Mouse (Mus musculus) neutrophil, adult 83 days (primary cell): ENCODE measurements around the gene Cbr4. TPM values are rescaled to one million over a fixed set of nuclear protein-coding genes. Genes with fewer than 3 reads are reported as not detected.

Experiments
- total RNA-seq, 2 experiments: library from RNA; stranded (reverse); gene quantifications; one replicate each; pipeline ENCODE4 v1.2.4; 2023

Cbr4 gene
- 1 to 10 TPM; 3.8 to 8.1 TPM for total RNA-seq

DNA sequence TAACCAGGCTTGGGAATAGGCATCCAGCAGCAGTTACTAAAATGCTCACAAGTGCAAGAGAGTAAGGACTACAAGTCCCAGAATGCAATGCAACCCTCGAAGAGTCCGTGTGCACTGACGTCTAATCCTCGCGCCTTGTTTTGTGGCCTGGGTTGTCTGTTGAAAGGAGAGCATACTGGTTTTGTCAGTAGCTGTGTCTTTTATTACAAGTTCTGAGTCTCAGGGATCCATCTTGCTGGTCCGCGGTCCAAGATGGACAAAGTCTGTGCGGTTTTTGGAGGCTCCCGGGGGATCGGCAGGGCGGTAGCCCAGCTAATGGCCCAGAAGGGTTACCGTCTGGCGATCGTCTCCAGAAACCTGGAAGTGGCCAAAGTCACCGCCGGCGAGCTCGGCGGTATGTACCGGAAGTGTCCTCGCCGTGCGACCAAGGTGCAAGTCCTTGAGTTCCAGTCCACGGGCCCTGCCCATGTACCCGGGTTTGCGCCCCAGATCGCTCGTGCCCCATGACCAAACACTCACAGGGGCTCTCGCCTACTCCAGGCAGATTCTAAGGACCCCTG, at the start of gene Cbr4:
Gene Cbr4 (plus strand): TSS at position 138 of the 560 bp plus-strand sequence.

